Mouse (Mus musculus): ENCODE results near the gene Cnot8. TPM values are rescaled to one million over a fixed set of nuclear protein-coding genes. Genes with fewer than 3 reads are reported as not detected.

Cnot8 gene
- polyA plus RNA-seq, 1 experiment: 34.5 TPM

GRCm38 (mm10) chr11:58116560-58116959 lies 12.6 kb downstream of the Cnot8 start:
- Histone ChIP-seq H3K4me3 (replicated peaks; ENCODE audit: control insufficient read depth, low read depth, low read length) (no peak overlapping the region), H3K4me1 (ENCODE audit: control insufficient read depth, insufficient read depth, low read length) (peaks cover 3% of the 10 kb centered on the region), H3K27ac (ENCODE audit: control insufficient read depth, insufficient read depth, low read depth, low read length, poor library complexity) (no peak overlapping the region)
- TF ChIP-seq POLR2A (IDR thresholded peaks at IDR 0.05; ENCODE audit: borderline replicate concordance, control insufficient read depth, low read depth, low read length) (no peak), CTCF (IDR thresholded peaks at IDR 0.05; ENCODE audit: control insufficient read depth, insufficient read depth, low read length) (no peak)
- WGBS: 9% methylated on average over 1 of the region's 1 CpGs

DNA sequence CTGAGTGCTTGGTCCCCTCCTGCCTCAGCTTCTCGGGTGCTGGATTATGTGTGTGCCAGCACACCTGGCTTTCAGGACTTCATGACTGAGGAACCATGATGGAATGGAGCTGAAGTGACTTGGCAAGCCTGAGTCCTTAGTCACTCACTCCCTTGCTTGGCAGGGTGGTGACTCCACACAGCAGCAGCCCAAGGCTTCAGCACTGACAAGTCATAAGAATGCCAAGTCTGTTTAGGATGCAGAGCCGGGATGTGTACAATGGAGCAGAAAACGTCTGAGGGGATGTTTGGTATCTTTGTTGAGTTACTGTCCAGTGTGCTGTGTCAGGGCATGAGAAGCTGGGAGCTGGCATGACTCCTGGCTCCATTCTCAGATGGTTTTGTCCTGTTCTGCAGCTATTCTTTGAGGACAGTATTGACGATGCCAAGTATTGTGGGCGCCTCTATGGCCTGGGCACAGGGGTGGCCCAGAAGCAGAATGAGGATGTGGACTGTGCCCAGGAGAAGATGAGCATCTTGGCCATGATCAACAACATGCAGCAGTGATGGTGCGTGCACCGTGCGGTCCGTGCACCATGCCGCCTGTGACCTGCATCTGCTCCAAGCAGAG lies 13.2 kb downstream of the Cnot8 start:
- H3K27ac ChIP-seq (ENCODE audit: control insufficient read depth, insufficient read depth, low read depth, low read length, poor library complexity): no peak overlapping the region
- peaks cover 3% of the 10 kb centered on the region for H3K4me1 ChIP-seq (ENCODE audit: control insufficient read depth, insufficient read depth, low read length)
- TF ChIP-seq CTCF (IDR thresholded peaks at IDR 0.05; ENCODE audit: control insufficient read depth, insufficient read depth, low read length): no peak
- TF ChIP-seq POLR2A (IDR thresholded peaks at IDR 0.05; ENCODE audit: borderline replicate concordance, control insufficient read depth, low read depth, low read length): no peak
- WGBS: 86% methylated on average over 10 of the region's 10 CpGs
- H3K4me3 ChIP-seq (replicated peaks; ENCODE audit: control insufficient read depth, low read depth, low read length): no peak overlapping the region

GRCm38 (mm10) chr11:58120655-58121054 lies 16.7 kb downstream of the Cnot8 start:
- 74% methylated on average over 3 of the region's 3 CpGs for WGBS
- Histone ChIP-seq H3K4me1 (ENCODE audit: control insufficient read depth, insufficient read depth, low read length) (peaks cover 3% of the 10 kb centered on the region), H3K27ac (ENCODE audit: control insufficient read depth, insufficient read depth, low read depth, low read length, poor library complexity) (no peak overlapping the region), H3K4me3 (replicated peaks; ENCODE audit: control insufficient read depth, low read depth, low read length) (no peak overlapping the region)
- TF ChIP-seq POLR2A (IDR thresholded peaks at IDR 0.05; ENCODE audit: borderline replicate concordance, control insufficient read depth, low read depth, low read length) (no peak), CTCF (IDR thresholded peaks at IDR 0.05; ENCODE audit: control insufficient read depth, insufficient read depth, low read length) (no peak)

DNA sequence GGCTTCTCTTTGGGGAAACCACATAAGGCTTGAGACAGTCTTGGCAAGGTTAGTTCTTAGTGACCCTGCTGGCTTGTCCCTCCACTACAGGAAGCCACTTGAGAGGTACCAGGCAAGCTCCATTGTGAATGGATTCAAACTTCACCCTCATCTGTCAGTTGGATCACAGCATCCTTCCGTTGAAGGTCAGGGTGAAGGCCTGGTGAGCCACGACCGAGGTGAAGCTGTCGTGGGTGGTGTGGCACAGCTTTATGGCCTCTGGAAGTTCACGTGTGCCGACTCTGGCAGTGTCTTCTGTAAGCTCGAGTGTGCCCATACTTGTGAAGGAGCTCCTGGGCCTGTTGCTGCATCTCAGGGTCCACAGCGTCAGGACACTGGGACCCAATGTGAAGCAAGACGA lies 17.4 kb downstream of the Cnot8 start:
- H3K27ac ChIP-seq (ENCODE audit: control insufficient read depth, insufficient read depth, low read depth, low read length, poor library complexity): no peak overlapping the region
- 87% methylated on average over 9 of the region's 9 CpGs for WGBS
- H3K4me1 ChIP-seq (ENCODE audit: control insufficient read depth, insufficient read depth, low read length): peaks cover 3% of the 10 kb centered on the region
- H3K4me3 ChIP-seq (replicated peaks; ENCODE audit: control insufficient read depth, low read depth, low read length): no peak overlapping the region
- no peak for TF ChIP-seq POLR2A (IDR thresholded peaks at IDR 0.05; ENCODE audit: borderline replicate concordance, control insufficient read depth, low read depth, low read length)
- no peak for TF ChIP-seq CTCF (IDR thresholded peaks at IDR 0.05; ENCODE audit: control insufficient read depth, insufficient read depth, low read length)

- Histone ChIP-seq H3K4me3 (replicated peaks; ENCODE audit: control insufficient read depth, low read depth, low read length) (no peak overlapping the region), H3K4me1 (ENCODE audit: control insufficient read depth, insufficient read depth, low read length) (no peaks in the 10 kb centered on the region; the same call in 1 of the 2 replicates), H3K27ac (ENCODE audit: control insufficient read depth, insufficient read depth, low read depth, low read length, poor library complexity) (no peak overlapping the region)
- TF ChIP-seq POLR2A (IDR thresholded peaks at IDR 0.05; ENCODE audit: borderline replicate concordance, control insufficient read depth, low read depth, low read length): no peak
- TF ChIP-seq CTCF (IDR thresholded peaks at IDR 0.05; ENCODE audit: control insufficient read depth, insufficient read depth, low read length): no peak
- 81% methylated on average over 2 of the region's 2 CpGs for WGBS
Measured at GRCm38 (mm10) chr11:58123711-58124110, 19.8 kb downstream of the Cnot8 start.

DNA sequence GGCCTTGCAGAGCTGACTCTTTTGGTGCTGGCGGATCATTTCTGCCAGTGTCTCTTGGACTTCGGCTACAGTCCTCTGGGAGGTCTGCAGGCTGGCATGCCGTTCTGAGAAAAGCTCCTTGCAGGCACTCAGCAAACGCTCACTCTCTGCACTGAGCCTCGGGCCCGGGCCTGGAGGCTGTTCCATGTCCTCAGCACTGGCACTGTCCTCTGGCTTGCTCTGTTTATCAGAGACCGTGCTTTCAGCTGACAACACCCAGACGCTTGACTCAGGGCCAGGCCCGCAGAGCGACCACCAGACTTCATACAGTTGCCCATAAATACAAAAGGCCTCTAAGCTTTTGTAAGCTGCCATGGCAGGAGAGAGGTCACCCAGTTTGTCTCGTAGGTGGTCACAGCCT lies 21.1 kb downstream of the Cnot8 start:
- Histone ChIP-seq H3K4me1 (ENCODE audit: control insufficient read depth, insufficient read depth, low read length) (no peaks in the 10 kb centered on the region; the same call in 1 of the 2 replicates), H3K4me3 (replicated peaks; ENCODE audit: control insufficient read depth, low read depth, low read length) (no peak overlapping the region), H3K27ac (ENCODE audit: control insufficient read depth, insufficient read depth, low read depth, low read length, poor library complexity) (no peak overlapping the region)
- WGBS: 89% methylated on average over 11 of the region's 11 CpGs
- TF ChIP-seq CTCF (IDR thresholded peaks at IDR 0.05; ENCODE audit: control insufficient read depth, insufficient read depth, low read length) (no peak), POLR2A (IDR thresholded peaks at IDR 0.05; ENCODE audit: borderline replicate concordance, control insufficient read depth, low read depth, low read length) (no peak)

- TF ChIP-seq CTCF (IDR thresholded peaks at IDR 0.05; ENCODE audit: control insufficient read depth, insufficient read depth, low read length) (no peak), POLR2A (IDR thresholded peaks at IDR 0.05; ENCODE audit: borderline replicate concordance, control insufficient read depth, low read depth, low read length) (no peak)
- H3K27ac ChIP-seq (ENCODE audit: control insufficient read depth, insufficient read depth, low read depth, low read length, poor library complexity): no peak overlapping the region
- 63% methylated on average over 7 of the region's 7 CpGs for WGBS
- no peaks in the 10 kb centered on the region; the same call in 1 of the 2 replicates for H3K4me1 ChIP-seq (ENCODE audit: control insufficient read depth, insufficient read depth, low read length)
- H3K4me3 ChIP-seq (replicated peaks; ENCODE audit: control insufficient read depth, low read depth, low read length): no peak overlapping the region
Measured at GRCm38 (mm10) chr11:58126397-58127160, 22.6 kb downstream of the Cnot8 start.

- Histone ChIP-seq H3K27ac (ENCODE audit: control insufficient read depth, insufficient read depth, low read depth, low read length, poor library complexity) (no peak overlapping the region), H3K4me1 (ENCODE audit: control insufficient read depth, insufficient read depth, low read length) (no peaks in the 10 kb centered on the region; the same call in 1 of the 2 replicates), H3K4me3 (replicated peaks; ENCODE audit: control insufficient read depth, low read depth, low read length) (no peak overlapping the region)
- TF ChIP-seq POLR2A (IDR thresholded peaks at IDR 0.05; ENCODE audit: borderline replicate concordance, control insufficient read depth, low read depth, low read length): no peak
- TF ChIP-seq CTCF (IDR thresholded peaks at IDR 0.05; ENCODE audit: control insufficient read depth, insufficient read depth, low read length): no peak
- WGBS: 58% methylated on average over 2 of the region's 2 CpGs
Measured at GRCm38 (mm10) chr11:58127544-58127943, 23.6 kb downstream of the Cnot8 start.
